ENCODE assay signal across 10 mouse cellular contexts in genomic region chr9:24879662-24880061, GRCm38 (mm10).
"Had no signal": no experiment of that assay in that cellular context is flagged by ENCODE, and none has a peak within 500 bp of the region (broad histone marks: within the 10 kb centered on the region; RNA-seq: fewer than 3 reads in every experiment).

No protein-coding gene starts in this region.

- H3K36me3 ChIP-seq: limb, embryonic 13.5 days; midbrain, embryonic 13.5 days; neural tube, embryonic 15.5 days had no signal

- H3K4me3 ChIP-seq: limb, embryonic 13.5 days; midbrain, embryonic 13.5 days; neural tube, embryonic 15.5 days had no signal

- H3K27me3 ChIP-seq: limb, embryonic 13.5 days had no signal

- H3K4me2 ChIP-seq: limb, embryonic 13.5 days; midbrain, embryonic 13.5 days; neural tube, embryonic 15.5 days had no signal

- H3K4me1 ChIP-seq: limb, embryonic 13.5 days; neural tube, embryonic 15.5 days had no signal

- DNase-seq: kidney, adult 2 months; kidney, postnatal 36 days; left cerebral cortex, postnatal 4 days; lung, adult 18-20 months; right cerebral cortex, adult 18-20 months; right cerebral cortex, postnatal 25 days had no signal

- H3K9me3 ChIP-seq: limb, embryonic 13.5 days; midbrain, embryonic 13.5 days; neural tube, embryonic 15.5 days had no signal

- H3K9ac ChIP-seq: limb, embryonic 13.5 days; liver, embryonic 14.5 days; midbrain, embryonic 13.5 days; neural tube, embryonic 15.5 days had no signal

- H3K27ac ChIP-seq: limb, embryonic 13.5 days; liver, embryonic 14.5 days; midbrain, embryonic 13.5 days; neural tube, embryonic 15.5 days had no signal
